Mouse (Mus musculus) intestine, embryonic 16.5 days (tissue): Measurements from ENCODE around the gene Tecpr1. TPM values are rescaled to one million over a fixed set of nuclear protein-coding genes. Genes with fewer than 3 reads are reported as not detected.

ENCODE experiments used
- ATAC-seq: fragments of 200-750 bp; cut with Nextera tagmentation; 2 replicates; pipeline ENCODE4 v1.8.0; 2017; ENCODE audit warnings: moderate TSS enrichment, moderate library complexity
- H3K27ac ChIP-seq: fragments of 300-500 bp; sonication (generic); 2 replicates; pipeline ENCODE4 v1.5.1; 2014; ENCODE audit warnings: mild to moderate bottlenecking, low read length
- H3K27me3 ChIP-seq: fragments of 300-500 bp; sonication (generic); replicated peaks from 2 replicates; pipeline ENCODE4 v1.6.1; 2014; ENCODE audit warnings: low read length, control low read depth, mixed read lengths; ENCODE audit not compliant: control insufficient read depth, insufficient read depth
- H3K36me3 ChIP-seq: fragments of 300-500 bp; sonication (generic); 2 replicates; pipeline ENCODE4 v1.6.1; 2014; ENCODE audit warnings: low read length, control low read depth; ENCODE audit not compliant: control insufficient read depth, insufficient read depth
- H3K4me1 ChIP-seq: fragments of 300-500 bp; sonication (generic); 2 replicates; pipeline ENCODE4 v1.6.1; 2014; ENCODE audit warnings: low read length, control low read depth, mixed read lengths; ENCODE audit not compliant: control insufficient read depth, insufficient read depth
- H3K4me2 ChIP-seq: fragments of 300-500 bp; sonication (generic); 2 replicates; pipeline ENCODE4 v1.6.1; 2014; ENCODE audit warnings: low read depth, low read length, control low read depth
- H3K4me3 ChIP-seq: fragments of 300-500 bp; sonication (generic); 2 replicates; pipeline ENCODE4 v1.5.1; 2014; ENCODE audit warnings: mild to moderate bottlenecking, low read length
- H3K9ac ChIP-seq: fragments of 300-500 bp; sonication (generic); 2 replicates; pipeline ENCODE4 v1.6.1; 2014; ENCODE audit warnings: low read depth, low read length
- H3K9me3 ChIP-seq: fragments of 300-500 bp; sonication (generic); 2 replicates; pipeline ENCODE4 v1.6.1; 2016; ENCODE audit warnings: low read length, control low read depth; ENCODE audit not compliant: control insufficient read depth
- WGBS: fragments of 180-500 bp; shearing (Covaris S2); extraction: QIAGEN DNeasy Blood & Tissue Kit; methylation state at CpG from one replicate; pipeline ENCODE4 v1.1.7; 2014; 5-methylcytosine and 5-hydroxymethylcytosine counted together
- polyA plus RNA-seq: library from polyadenylated mRNA; unstranded; fragments of >200 nt; fragmentation: Nextera tagmentation; extraction: Ambion mirVana; gene quantifications from 2 replicates; pipeline ENCODE4 v1.2.1, GENCODE M21; 2015

Gene Tecpr1
- polyA plus RNA-seq, 1 experiment from 2014 or later = 19.3 TPM

- no peaks in the 10 kb centered on the region for H3K27me3 ChIP-seq
These were observed 17.3 kb downstream of the Tecpr1 start for GRCm38 (mm10) chr5:144206069-144206468.

GRCm38 (mm10) chr5:144204911-144205310 is 18.5 kb downstream of the Tecpr1 start:
- H3K4me1 ChIP-seq = no peaks in the 10 kb centered on the region
- H3K9ac ChIP-seq = no peak overlapping the region
- H3K9me3 ChIP-seq = 0 out of 2 replicates have a peak, but pooled peaks cover 5% of the 10 kb centered on the region
- no peak overlapping the region for H3K4me2 ChIP-seq
- WGBS = 86% methylated on average over 10 of the region's 10 CpGs
- peaks cover 18% of the 10 kb centered on the region for H3K36me3 ChIP-seq
- no peak for ATAC-seq
- no peak overlapping the region for H3K27ac ChIP-seq
- H3K4me3 ChIP-seq = no peak overlapping the region
- H3K27me3 ChIP-seq = no peaks in the 10 kb centered on the region

More at GRCm38 (mm10) chr5:144206069-144206468, 17.3 kb downstream of the Tecpr1 start:
- Histone ChIP-seq H3K27ac (no peak overlapping the region), H3K4me3 (no peak overlapping the region), H3K4me2 (no peak overlapping the region), H3K36me3 (peaks cover 18% of the 10 kb centered on the region), H3K9me3 (0 out of 2 replicates have a peak, but pooled peaks cover 5% of the 10 kb centered on the region), H3K4me1 (no peaks in the 10 kb centered on the region), H3K9ac (no peak overlapping the region)
- ATAC-seq = no peak
- 95% methylated on average over 15 of the region's 15 CpGs for WGBS

- H3K27me3 ChIP-seq = no peaks in the 10 kb centered on the region
- no peak overlapping the region for H3K9ac ChIP-seq
- H3K4me3 ChIP-seq = no peak overlapping the region
- H3K36me3 ChIP-seq = peaks cover 18% of the 10 kb centered on the region
- H3K9me3 ChIP-seq = 0 out of 2 replicates have a peak, but pooled peaks cover 5% of the 10 kb centered on the region
- H3K4me1 ChIP-seq = no peaks in the 10 kb centered on the region
- ATAC-seq = no peak
- no peak overlapping the region for H3K4me2 ChIP-seq
- H3K27ac ChIP-seq = no peak overlapping the region
- WGBS = 92% methylated on average over 12 of the region's 12 CpGs
These were observed 19.1 kb downstream of the Tecpr1 start for GRCm38 (mm10) chr5:144204303-144204702.

- H3K4me2 ChIP-seq = no peak overlapping the region
- no peak for ATAC-seq
- WGBS = 92% methylated on average over 10 of the region's 10 CpGs
- H3K9ac ChIP-seq = no peak overlapping the region
- H3K36me3 ChIP-seq = peaks cover 18% of the 10 kb centered on the region
- no peak overlapping the region for H3K27ac ChIP-seq
- H3K9me3 ChIP-seq = 0 out of 2 replicates have a peak, but pooled peaks cover 5% of the 10 kb centered on the region
- no peaks in the 10 kb centered on the region for H3K4me1 ChIP-seq
- no peak overlapping the region for H3K4me3 ChIP-seq
- H3K27me3 ChIP-seq = no peaks in the 10 kb centered on the region
These were observed 19.9 kb downstream of the Tecpr1 start for GRCm38 (mm10) chr5:144203398-144203959.

GRCm38 (mm10) chr5:144202430-144202829 is 21.0 kb downstream of the Tecpr1 start:
- Histone ChIP-seq H3K4me2 (no peak overlapping the region), H3K4me1 (no peaks in the 10 kb centered on the region), H3K9ac (no peak overlapping the region), H3K27ac (no peak overlapping the region), H3K9me3 (0 out of 2 replicates have a peak, but pooled peaks cover 5% of the 10 kb centered on the region), H3K36me3 (peaks cover 18% of the 10 kb centered on the region), H3K4me3 (no peak overlapping the region), H3K27me3 (no peaks in the 10 kb centered on the region)
- WGBS = 97% methylated on average over 6 of the region's 6 CpGs
- no peak for ATAC-seq

GRCm38 (mm10) chr5:144200616-144201015 is 22.8 kb downstream of the Tecpr1 start:
- H3K4me2 ChIP-seq = no peak overlapping the region
- peaks cover 12% of the 10 kb centered on the region for H3K36me3 ChIP-seq
- ATAC-seq = no peak
- 75% methylated on average over 11 of the region's 11 CpGs for WGBS
- H3K9me3 ChIP-seq = 0 out of 2 replicates have a peak, but pooled peaks cover 5% of the 10 kb centered on the region
- H3K27me3 ChIP-seq = no peaks in the 10 kb centered on the region
- H3K4me1 ChIP-seq = no peaks in the 10 kb centered on the region
- H3K27ac ChIP-seq = no peak overlapping the region
- no peak overlapping the region for H3K9ac ChIP-seq
- no peak overlapping the region for H3K4me3 ChIP-seq

GRCm38 (mm10) chr5:144195567-144195966 is 27.8 kb downstream of the Tecpr1 start:
- no peaks in the 10 kb centered on the region; the same call in 1 of the 2 replicates for H3K36me3 ChIP-seq
- no peaks in the 10 kb centered on the region for H3K4me1 ChIP-seq
- no peak overlapping the region for H3K9ac ChIP-seq
- WGBS = 81% methylated on average over 8 of the region's 8 CpGs
- H3K4me2 ChIP-seq = no peak overlapping the region
- no peak for ATAC-seq
- H3K4me3 ChIP-seq = no peak overlapping the region
- no peaks in the 10 kb centered on the region for H3K27me3 ChIP-seq
- H3K9me3 ChIP-seq = no peaks in the 10 kb centered on the region
- H3K27ac ChIP-seq = no peak overlapping the region

- Histone ChIP-seq H3K36me3 (no peaks in the 10 kb centered on the region; the same call in 1 of the 2 replicates), H3K4me2 (no peak overlapping the region), H3K9ac (no peak overlapping the region), H3K4me3 (no peak overlapping the region), H3K27ac (no peak overlapping the region), H3K27me3 (no peaks in the 10 kb centered on the region), H3K4me1 (peaks cover 10% of the 10 kb centered on the region), H3K9me3 (no peaks in the 10 kb centered on the region)
- no peak for ATAC-seq
- 77% methylated on average over 7 of the region's 7 CpGs for WGBS
These were observed 29.0 kb downstream of the Tecpr1 start for GRCm38 (mm10) chr5:144194416-144194815.

GRCm38 (mm10) chr5:144192673-144193072 is 30.7 kb downstream of the Tecpr1 start:
- no peak overlapping the region for H3K27ac ChIP-seq
- H3K36me3 ChIP-seq = no peaks in the 10 kb centered on the region
- H3K4me3 ChIP-seq = no peak overlapping the region
- H3K27me3 ChIP-seq = no peaks in the 10 kb centered on the region
- no peak overlapping the region for H3K9ac ChIP-seq
- ATAC-seq = no peak
- WGBS = 75% methylated on average over 6 of the region's 6 CpGs
- H3K4me1 ChIP-seq = peaks cover 10% of the 10 kb centered on the region
- H3K9me3 ChIP-seq = no peaks in the 10 kb centered on the region
- no peak overlapping the region for H3K4me2 ChIP-seq

- H3K4me3 ChIP-seq = peak overlapping the region; percentile 37
- 0 out of 2 replicates have a peak overlapping the region, but pooled peaks have one; percentile 16 for H3K9ac ChIP-seq
- WGBS = 50% methylated on average over 23 of the region's 23 CpGs
- no peak overlapping the region for H3K27ac ChIP-seq
- no peaks in the 10 kb centered on the region for H3K36me3 ChIP-seq
- no peak overlapping the region for H3K4me2 ChIP-seq
- ATAC-seq = no peak
- no peaks in the 10 kb centered on the region for H3K27me3 ChIP-seq
- H3K4me1 ChIP-seq = peaks cover 10% of the 10 kb centered on the region
- H3K9me3 ChIP-seq = no peaks in the 10 kb centered on the region
These were observed 32.4 kb downstream of the Tecpr1 start for GRCm38 (mm10) chr5:144191026-144191425.
